Mouse (Mus musculus) ovary, postnatal 10 days (tissue): ENCODE measurements at regions not wholly inside any gene's neighbourhood (a gene's known extent, or its start where the extent isn't known, plus 50 kb on each side); places are given as distances from the start of the nearest gene placed in this dataset.

Source experiments
- DNase-seq: peaks from one replicate; pipeline ENCODE4 v3.0.0; 2022; ENCODE audit warnings: low spot score

- no peak for DNase-seq
Measured at GRCm38 (mm10) chr9:59153945-59154344, 117.7 kb upstream of the Neo1 start.

DNA sequence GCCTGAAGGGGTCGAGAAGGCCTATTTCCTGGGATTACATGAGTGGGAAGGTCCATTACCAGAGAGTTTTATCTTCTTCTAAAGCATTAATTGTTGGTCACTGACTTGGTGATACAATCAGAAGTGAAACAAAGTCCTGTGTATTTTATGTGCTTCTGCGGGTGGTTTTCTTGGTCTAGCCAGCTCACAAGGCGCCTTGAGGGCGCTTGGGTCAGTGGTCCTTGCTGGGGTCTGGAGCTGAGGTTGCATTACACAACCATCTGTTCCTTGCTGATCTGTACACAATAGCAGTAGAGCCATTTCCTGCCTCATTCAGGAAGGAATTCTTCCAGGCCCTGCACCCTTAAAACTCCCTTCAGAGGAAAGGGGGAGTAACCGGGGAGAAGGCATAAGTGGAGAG, 116.9 kb upstream of the Neo1 start:
- no peak for DNase-seq

DNA sequence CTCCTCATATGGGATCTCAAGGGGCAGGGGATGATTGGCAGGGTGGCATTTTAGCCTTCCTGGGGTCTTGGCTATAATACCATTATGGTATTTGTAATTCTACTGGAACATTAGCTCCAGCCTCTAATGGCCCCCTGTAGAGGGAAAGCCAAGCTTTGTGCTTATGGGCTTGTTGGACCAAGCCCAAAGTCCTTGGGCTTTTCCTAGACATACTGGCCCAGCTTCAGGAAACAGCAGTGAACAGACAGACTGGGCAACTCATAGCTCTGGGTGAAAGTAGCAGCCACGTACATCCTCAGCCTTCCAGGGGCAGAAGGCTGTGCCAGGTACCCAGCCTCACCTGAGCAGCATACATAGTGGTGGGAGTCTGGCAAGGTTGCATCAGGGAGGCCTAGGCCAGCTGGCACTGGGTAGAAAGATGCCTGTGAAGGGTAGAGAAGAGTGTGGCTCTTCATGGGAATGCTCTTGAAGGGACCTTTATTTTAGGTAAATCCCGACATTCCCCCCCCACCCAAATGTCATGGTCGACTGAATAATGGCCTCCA, 108.1 kb upstream of the Neo1 start:
- DNase-seq = no peak

GRCm38 (mm10) chr9:59143610-59144009, 107.4 kb upstream of the Neo1 start:
- no peak for DNase-seq

DNA sequence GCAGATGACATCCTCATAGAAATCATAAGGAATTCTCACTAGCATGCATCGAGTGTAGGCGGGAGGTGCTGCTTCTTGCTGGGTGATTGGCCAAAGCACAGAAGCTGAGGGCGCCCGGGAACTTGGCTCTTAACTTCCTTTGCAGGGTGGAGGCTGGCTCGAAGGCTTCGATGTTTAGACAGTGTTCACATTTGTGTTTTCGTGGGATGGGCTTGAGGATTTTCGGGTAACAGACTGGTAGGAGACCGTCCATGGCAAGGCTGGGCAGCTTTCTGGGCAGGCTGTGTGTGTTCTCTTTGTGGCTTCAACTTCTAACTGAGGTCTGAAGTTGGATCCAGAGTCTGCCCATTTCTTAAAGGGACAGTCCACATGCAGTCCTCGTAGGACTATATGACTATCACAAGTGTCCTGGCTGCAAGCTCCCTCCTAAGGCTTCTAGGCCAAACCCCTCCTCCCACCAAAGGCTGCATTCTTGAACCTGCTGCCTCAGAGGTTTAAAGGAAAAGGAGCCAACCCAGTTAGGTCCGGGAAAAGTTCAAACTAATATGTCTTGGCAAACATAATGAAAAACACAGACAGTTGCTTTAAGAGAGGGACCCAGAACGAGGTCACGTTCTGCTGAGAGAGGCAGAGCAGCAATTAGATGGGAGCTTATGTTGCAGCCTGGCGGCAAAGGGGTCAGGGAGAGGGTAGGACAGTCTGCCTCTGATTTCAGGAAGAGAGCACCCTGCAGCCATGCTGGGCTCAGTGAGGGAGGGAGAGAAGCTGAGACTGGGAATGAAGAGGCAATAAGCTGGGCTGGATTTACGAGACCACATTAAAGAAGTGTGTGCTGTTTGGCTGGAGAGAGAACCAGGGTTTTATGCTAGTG, 98.2 kb upstream of the Neo1 start:
- peak; percentile 26 for DNase-seq

DNA sequence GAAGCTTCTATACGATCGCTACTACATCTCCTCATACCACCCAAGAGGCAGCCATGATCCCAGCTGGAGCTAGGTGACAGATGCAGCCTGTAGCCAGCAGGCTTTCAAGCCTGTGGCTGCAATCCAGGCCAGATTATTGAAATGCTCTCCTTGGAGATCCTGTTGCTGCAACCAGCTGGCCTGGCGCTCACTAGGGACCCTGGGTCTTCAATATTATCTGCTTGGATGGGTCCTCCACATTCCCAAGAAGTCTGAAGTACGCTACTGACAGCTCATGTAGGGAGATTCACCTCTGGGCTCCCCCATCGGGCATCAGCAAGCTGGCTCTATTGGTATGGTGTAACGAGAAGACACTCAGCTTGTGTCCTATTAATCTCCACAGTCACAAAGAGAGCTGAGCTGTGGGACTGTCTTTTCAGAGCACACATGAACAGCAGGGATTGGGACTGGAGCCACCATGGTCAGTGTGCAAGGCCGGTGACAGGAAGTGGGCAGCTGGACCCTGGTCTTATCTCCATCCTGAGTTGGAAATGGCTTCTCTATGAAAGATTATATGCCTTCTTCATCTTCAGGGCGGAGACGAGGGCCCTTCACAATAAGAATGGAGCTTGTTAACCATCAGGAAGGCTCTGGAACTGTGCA, 93.6 kb upstream of the Neo1 start:
- DNase-seq = no peak

DNA sequence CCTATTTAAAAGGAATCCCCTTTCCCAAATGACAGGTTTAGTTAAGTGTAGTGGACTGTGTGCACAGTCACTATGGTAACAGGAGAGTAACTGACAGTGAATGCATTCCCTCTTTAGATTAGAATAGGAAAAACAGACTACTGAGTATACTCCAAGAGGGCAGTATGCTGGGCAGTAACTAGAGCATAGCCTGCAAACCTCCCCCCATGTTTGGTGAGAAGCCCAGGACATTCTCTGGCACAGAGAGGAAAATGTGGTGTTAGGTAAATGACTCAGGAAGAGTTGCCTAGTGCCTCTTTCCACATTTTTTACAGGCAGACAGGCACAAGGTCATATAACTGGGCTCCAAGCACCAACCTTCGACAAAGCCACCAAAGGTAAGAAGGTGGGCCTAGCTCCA, 93.0 kb upstream of the Neo1 start:
- DNase-seq = no peak

DNA sequence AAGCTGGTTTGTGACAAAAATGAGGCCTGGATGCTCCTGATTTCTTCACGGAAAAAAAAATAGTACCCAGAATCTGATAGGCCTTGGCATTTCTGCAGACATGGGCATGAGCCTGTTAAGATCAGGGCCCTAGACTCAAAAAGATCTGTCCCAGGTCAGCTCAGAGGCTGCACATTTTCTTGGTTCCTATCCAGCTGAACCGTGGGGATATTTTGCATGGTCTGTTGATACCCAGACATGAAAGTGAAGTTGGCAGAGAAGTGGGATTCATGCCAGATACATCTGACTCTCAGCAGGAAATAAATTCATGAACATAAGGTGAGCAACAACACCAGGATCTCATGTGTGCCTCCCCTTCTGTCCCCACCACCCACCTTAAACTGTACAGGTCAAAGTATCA, 91.8 kb upstream of the Neo1 start:
- DNase-seq = no peak

- no peak for DNase-seq
Measured at GRCm38 (mm10) chr9:59125886-59126285, 89.6 kb upstream of the Neo1 start.

DNA sequence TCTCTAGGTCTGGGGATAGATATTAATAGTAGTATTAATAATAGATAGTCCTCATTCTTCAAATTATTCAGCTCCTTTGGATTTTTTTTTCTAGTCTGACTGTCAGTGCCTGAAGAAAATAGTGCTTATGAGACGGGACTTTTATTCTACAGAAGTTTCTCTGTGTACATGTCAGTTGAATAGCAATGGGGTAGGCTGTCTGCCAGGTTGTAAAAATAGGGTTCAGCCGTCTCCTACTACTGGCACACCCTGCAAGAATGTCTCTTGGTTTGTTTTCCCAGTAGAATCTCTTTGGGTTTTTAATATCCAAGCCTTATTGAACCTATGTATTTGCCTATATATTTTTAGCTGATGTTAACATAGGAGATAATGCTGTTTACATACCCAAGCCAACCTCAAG, 80.3 kb upstream of the Neo1 start:
- no peak for DNase-seq

GRCm38 (mm10) chr9:59113859-59114258, 77.6 kb upstream of the Neo1 start:
- DNase-seq = no peak

DNA sequence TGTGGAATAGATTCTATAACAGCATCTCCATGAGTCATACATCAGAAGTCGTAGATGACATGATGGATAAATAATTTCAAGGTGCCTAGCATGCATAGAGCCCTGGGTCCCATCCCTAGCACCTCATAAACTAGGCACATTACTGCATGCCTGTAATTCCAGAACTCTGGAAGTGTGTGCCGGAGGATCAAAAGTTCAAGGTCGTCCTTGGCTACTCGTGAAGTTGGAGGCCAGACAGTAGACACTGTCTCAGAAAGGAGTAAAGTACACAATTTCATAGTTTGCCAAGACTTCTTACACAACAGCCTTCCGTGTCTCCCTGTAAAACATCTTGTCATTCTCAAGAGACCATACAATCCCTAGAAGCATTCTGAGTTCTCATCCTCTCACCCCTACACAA, 63.5 kb upstream of the Neo1 start:
- no peak for DNase-seq

- no peak for DNase-seq
Measured at GRCm38 (mm10) chr9:59097564-59097963, 61.3 kb upstream of the Neo1 start.

DNA sequence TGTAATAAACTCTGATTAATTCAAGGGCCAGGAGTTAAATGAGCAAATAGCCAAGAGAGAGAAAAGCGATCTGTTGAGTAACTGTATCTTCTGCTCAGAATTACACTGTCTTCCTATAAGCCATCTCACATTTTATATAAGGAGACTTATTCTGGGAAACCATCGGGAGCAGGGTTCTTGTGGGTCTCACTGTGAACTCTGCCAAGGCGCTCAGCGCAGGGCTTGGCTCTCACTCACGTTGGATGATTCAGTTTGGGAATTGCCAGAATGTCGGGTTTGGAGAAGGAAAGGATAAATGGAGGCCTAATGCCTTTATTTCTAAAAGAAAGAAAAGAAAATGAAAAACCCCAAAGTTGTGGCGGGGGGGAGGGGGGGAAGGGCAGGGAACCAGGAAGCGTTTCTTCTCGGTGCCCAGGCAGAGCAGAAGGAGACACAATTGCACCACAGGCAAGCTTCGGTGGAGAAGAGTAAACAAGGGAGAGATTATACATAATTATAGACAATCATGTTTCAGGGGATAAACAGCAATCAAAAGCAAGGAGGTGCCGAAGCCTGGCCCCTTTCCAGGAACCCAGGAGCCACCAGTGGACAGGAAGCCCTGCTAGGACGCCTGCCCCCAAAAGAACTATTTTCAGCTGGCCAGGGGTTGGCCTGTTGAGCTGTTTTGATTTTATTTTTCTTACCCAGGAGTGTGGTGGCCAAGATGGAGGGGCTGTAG, 60.5 kb upstream of the Neo1 start:
- DNase-seq = no peak

DNA sequence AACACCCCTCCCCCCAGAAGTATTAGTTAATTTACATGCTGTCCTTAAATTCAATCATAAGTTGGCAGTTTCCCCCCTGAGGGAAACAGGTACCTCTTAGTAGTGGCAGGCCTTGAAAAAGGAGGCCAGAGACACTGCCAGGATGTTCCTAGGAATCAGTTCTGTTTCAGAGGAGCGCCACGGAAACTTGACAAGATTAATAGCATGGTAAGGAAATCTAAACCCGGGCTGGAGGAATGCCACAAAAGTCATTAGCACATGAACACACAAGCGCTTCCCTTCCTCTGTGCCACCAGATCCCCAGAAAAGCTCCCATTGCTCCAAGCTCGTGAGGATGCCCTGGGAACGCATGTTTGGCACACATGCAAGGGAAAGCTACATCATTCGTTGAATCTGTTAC, 59.4 kb upstream of the Neo1 start:
- no peak for DNase-seq

DNA sequence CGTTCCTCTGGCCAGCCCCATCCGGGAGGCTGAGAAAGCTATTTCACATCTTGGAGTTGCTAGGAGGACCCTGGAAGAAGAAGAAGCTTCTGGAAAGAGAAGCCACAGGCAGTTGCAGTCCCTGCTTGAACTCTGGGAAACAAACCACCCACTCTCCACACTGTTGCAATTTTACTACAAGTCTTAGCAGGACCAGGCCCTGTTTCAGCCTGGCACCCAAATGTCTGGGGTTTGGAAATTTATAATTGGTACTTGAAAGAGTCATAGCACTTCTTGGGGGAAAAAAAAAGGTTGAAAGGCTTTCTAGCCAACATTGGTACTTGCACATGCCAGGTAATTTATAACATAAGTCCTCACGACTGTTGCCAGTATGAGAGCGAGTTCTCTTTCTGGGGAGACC, 57.9 kb upstream of the Neo1 start:
- DNase-seq = no peak

GRCm38 (mm10) chr9:59091179-59091578, 54.9 kb upstream of the Neo1 start:
- DNase-seq = no peak

- DNase-seq = no peak
Measured at GRCm38 (mm10) chr9:59087704-59088103, 51.5 kb upstream of the Neo1 start.

DNA sequence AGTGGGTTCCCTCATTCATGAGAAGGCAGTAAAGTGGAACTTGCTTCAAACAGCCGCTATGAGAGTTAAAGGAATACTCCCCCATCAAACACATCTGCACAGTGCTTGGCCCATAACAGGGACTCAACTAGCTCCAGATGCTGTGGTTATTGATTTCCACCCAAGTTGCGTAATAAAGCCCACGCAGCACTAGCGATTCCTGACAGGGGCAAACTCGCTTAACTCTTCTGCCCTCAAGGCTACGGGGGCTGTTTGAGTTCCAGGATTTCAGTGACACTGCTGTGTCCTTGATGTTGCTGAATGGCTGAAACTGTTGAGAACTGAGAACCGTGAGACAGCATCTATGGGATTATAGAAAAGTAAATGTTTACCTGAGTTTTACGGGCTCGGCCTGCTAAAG, 50.9 kb upstream of the Neo1 start:
- DNase-seq = no peak

- no peak for DNase-seq
Measured at GRCm38 (mm10) chr9:59086556-59087102, 50.4 kb upstream of the Neo1 start.
